Comparison of ENCODE assay signal across 9 mouse cellular contexts in the genomic region with DNA sequence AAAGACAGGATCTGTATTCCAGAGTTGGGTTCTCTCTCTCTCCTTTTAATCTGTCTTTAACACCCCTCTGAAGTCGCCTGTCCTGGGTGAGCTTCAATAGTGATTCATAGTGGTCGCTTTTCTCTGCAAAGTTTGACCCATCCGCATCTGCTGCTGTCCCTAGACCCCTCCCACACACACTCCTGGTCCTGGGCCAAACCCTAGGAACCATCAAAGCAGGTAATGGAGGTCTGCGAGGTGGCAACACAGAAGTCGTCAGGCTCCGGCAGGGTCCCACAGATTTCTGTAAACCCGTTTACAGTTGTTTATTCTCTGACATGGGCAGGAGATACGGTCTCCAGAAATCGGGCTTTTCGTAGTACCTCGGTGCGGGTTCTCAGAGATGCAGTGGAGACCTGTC.
A peak's percentile ranks its signal among the peaks of the same experiment; 100 is the strongest.
DNase-seq lines count a peak whose midpoint lies in the region; ATAC-seq and TF ChIP-seq lines count a peak whose summit lies in the region.
"Had no signal": no experiment of that assay in that cellular context is flagged by ENCODE, and none has a peak within 500 bp of the region (broad histone marks: within the 10 kb centered on the region; RNA-seq: fewer than 3 reads in every experiment).

No protein-coding gene starts in this region.

- peaks cover 51% of the 10 kb centered on the region for H3K27me3 ChIP-seq in forebrain, embryonic 10.5 days (ENCODE audit: poor library complexity, severe bottlenecking)
- peaks cover 17% of the 10 kb centered on the region for H3K27me3 ChIP-seq in intestine, embryonic 16.5 days (replicated peaks; ENCODE audit: control insufficient read depth, insufficient read depth, low read length)
- peaks cover 16% of the 10 kb centered on the region; the same call in 1 of the 2 replicates for H3K27me3 ChIP-seq in neural tube, embryonic 12.5 days (replicated peaks)

- peak overlapping the region; percentile 66; the same call in 1 of the 2 replicates for H3K27ac ChIP-seq in layer of hippocampus, adult 2 months
- peak overlapping the region; percentile 79 for H3K27ac ChIP-seq in forebrain, embryonic 10.5 days
- H3K27ac ChIP-seq in intestine, embryonic 16.5 days (ENCODE audit: low read length): no peak overlapping the region
- H3K27ac ChIP-seq in neural tube, embryonic 12.5 days: no peak overlapping the region

- no peak overlapping the region; the same call in 1 of the 2 replicates for H3K4me3 ChIP-seq in layer of hippocampus, adult 2 months
- peak overlapping the region; percentile 50 for H3K4me3 ChIP-seq in forebrain, embryonic 10.5 days
- no peak overlapping the region for H3K4me3 ChIP-seq in intestine, embryonic 16.5 days (ENCODE audit: low read length)
- H3K4me3 ChIP-seq in neural tube, embryonic 12.5 days: peak overlapping the region; percentile 33; the same call in 1 of the 2 replicates

- H3K4me1 ChIP-seq in forebrain, embryonic 10.5 days: peaks cover 30% of the 10 kb centered on the region
- peaks cover 6% of the 10 kb centered on the region for H3K4me1 ChIP-seq in intestine, embryonic 16.5 days (ENCODE audit: control insufficient read depth, insufficient read depth, low read length)
- H3K4me1 ChIP-seq in neural tube, embryonic 12.5 days: peaks cover 25% of the 10 kb centered on the region

- WGBS in forebrain, embryonic 10.5 days: 36% methylated on average over 12 of the region's 12 CpGs
- 43% methylated on average over 12 of the region's 12 CpGs for WGBS in intestine, embryonic 16.5 days
- WGBS in neural tube, embryonic 12.5 days: 37% methylated on average over 12 of the region's 12 CpGs

- no peak overlapping the region for H3K9ac ChIP-seq in intestine, embryonic 16.5 days (ENCODE audit: low read depth, low read length)
- H3K9ac ChIP-seq in neural tube, embryonic 12.5 days: peak overlapping the region; percentile 47; the same call in 1 of the 2 replicates

- DNase-seq in layer of hippocampus, adult 2 months (ENCODE audit: low spot score in 2 of 2): no peak
- no peak for DNase-seq in layer of hippocampus, postnatal 10 days (ENCODE audit: low spot score in 2 of 2)
- no peak for DNase-seq in forebrain, embryonic 10.5 days (ENCODE audit: extremely low spot score, low spot score)
- no peak for DNase-seq in cerebellum, adult 9-11 months
- DNase-seq in left cerebral cortex, postnatal 10 days (ENCODE audit: extremely low spot score in 1 of 2, low spot score in 2 of 2): no peak
- no peak for DNase-seq in embryo, embryonic 10 days (ENCODE audit: low spot score)
- DNase-seq: kidney, adult 18-20 months had no signal

- H3K4me2 ChIP-seq in intestine, embryonic 16.5 days (ENCODE audit: low read depth, low read length): peak overlapping the region; percentile 57
- peak overlapping the region; percentile 68 for H3K4me2 ChIP-seq in neural tube, embryonic 12.5 days (replicated peaks)

- no peak for TF ChIP-seq CTCF in layer of hippocampus, adult 2 months (conservative IDR thresholded peaks at IDR 0.05)

- intact Hi-C loops in left cerebral cortex, postnatal 10 days (cut with DNase I): loop anchor here (10.0 kb wide), 1 partner anchor 240 kb away; no protein-coding TSS in a partner anchor

- no peaks in the 10 kb centered on the region for H3K36me3 ChIP-seq in forebrain, embryonic 10.5 days (replicated peaks)
- H3K36me3 ChIP-seq in intestine, embryonic 16.5 days (ENCODE audit: control insufficient read depth, insufficient read depth, low read length): no peaks in the 10 kb centered on the region
- H3K36me3 ChIP-seq in neural tube, embryonic 12.5 days: no peaks in the 10 kb centered on the region

- no peaks in the 10 kb centered on the region for H3K9me3 ChIP-seq in forebrain, embryonic 10.5 days
- H3K9me3 ChIP-seq in intestine, embryonic 16.5 days (ENCODE audit: control insufficient read depth, low read length): no peaks in the 10 kb centered on the region
- H3K9me3 ChIP-seq in neural tube, embryonic 12.5 days: no peaks in the 10 kb centered on the region

- no peak for ATAC-seq in intestine, embryonic 16.5 days
- no peak for ATAC-seq in neural tube, embryonic 12.5 days (ENCODE audit: low FRiP score, low read depth)

Comparison
In these comparisons a context has a peak if more than half of its experiments do, and no peak if none do; other contexts are left out.
1. H3K27ac ChIP-seq: peak in layer of hippocampus, adult 2 months (single experiment) and forebrain, embryonic 10.5 days (single experiment); none in intestine, embryonic 16.5 days (single experiment) and neural tube, embryonic 12.5 days (single experiment).
2. H3K4me3 ChIP-seq: peak in forebrain, embryonic 10.5 days (single experiment) and neural tube, embryonic 12.5 days (single experiment); none in layer of hippocampus, adult 2 months (single experiment) and intestine, embryonic 16.5 days (single experiment).